Mouse (Mus musculus): Measurements from ENCODE around the gene Depp1.

DNA sequence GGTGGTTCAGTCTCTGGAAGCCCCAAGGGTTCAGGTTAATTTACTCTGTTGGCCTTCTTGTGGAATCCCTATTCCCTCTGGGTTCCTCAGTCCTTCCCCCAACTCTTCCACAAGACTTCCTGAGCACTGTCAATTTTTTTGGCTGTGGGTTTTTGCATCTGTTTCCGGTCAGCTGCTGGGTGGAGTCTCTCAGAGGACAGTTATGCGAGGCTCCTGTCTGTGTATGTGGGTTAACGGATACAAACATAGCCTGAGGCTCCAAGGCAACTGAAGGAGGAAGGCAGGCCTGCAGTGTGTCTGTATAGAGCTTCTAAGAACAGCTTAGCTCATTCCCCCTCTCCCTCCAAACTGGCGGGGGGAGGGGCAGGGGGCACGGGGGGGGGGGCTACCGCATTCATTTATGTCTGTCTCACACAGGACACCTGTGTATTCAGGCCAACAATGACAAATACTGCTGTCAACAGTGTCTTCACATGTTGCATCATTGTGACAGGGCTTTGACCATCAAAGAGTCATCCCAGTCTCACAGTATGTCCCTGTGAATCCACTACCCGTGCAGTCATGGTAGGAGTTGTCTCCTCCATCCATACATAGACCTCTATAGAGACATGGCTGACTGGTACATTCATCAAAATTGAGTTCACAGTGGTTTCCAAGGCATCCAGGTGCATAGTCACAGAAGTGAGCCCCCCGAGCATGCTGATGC lies 28.9 kb upstream of the Depp1 start:
- TF ChIP-seq CTCF (IDR thresholded peaks at IDR 0.05; ENCODE audit: low read depth) (no peak), EP300 (IDR thresholded peaks at IDR 0.05; ENCODE audit: low read depth) (no peak)

Measured in liver, embryonic 14.5 days (tissue).